Mouse (Mus musculus) hindbrain, embryonic 10.5 days (tissue): ENCODE measurements at regions not wholly inside any gene's neighbourhood (a gene's known extent, or its start where the extent isn't known, plus 50 kb on each side); places are given as distances from the start of the nearest gene placed in this dataset.
A peak's percentile ranks its signal among the peaks of the same experiment; 100 is the strongest.

Source experiments
- DNase-seq: peaks from one replicate; pipeline ENCODE4 v3.0.0-alpha.2; 2017; ENCODE audit warnings: low spot score
- H3K27ac ChIP-seq: fragments of 300-500 bp; sonication (generic); 2 replicates; pipeline ENCODE4 v1.5.1; 2016; ENCODE audit warnings: mild to moderate bottlenecking, moderate library complexity
- H3K27me3 ChIP-seq: fragments of 300-500 bp; sonication (generic); 2 replicates; pipeline ENCODE4 v1.6.1; 2016; ENCODE audit warnings: mild to moderate bottlenecking; ENCODE audit not compliant: poor library complexity, insufficient read depth, severe bottlenecking
- H3K36me3 ChIP-seq: fragments of 300-500 bp; sonication (generic); 2 replicates; pipeline ENCODE4 v1.6.1; 2016; ENCODE audit warnings: mild to moderate bottlenecking, moderate library complexity
- H3K4me1 ChIP-seq: fragments of 300-500 bp; sonication (generic); replicated peaks from 2 replicates; pipeline ENCODE4 v1.6.1; 2016; ENCODE audit warnings: mild to moderate bottlenecking
- H3K4me3 ChIP-seq: fragments of 300-500 bp; sonication (generic); 2 replicates; pipeline ENCODE4 v1.5.1; 2016; ENCODE audit warnings: mild to moderate bottlenecking, moderate library complexity
- H3K9me3 ChIP-seq: fragments of 300-500 bp; sonication (generic); 2 replicates; pipeline ENCODE4 v1.6.1; 2016; ENCODE audit warnings: mild to moderate bottlenecking, moderate library complexity
- WGBS: fragments of 180-500 bp; shearing (Covaris S2); methylation state at CpG from one replicate; pipeline ENCODE4 v1.1.7; 2016; 5-methylcytosine and 5-hydroxymethylcytosine counted together

DNA sequence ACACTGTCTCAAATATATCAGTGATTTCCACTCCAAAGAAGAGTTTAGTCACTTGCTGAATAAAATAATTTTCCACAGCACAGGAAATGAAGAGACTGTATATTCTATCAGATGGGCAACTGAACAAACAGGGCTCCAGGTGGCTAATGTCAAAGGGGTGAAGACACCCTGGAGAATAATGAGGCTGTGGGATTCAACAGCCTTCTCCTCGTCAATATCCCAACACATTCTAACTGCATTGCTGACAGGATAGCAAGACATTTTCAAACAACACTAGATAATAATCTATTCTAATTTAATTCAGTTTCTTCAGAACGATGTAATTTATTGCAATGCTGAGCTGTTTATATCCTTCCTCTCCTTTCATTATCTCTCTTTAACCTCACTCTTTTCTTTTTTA, 134.4 kb upstream of the Klhl13 start:
- no peak for DNase-seq
- H3K4me3 ChIP-seq: no peak overlapping the region
- H3K9me3 ChIP-seq: no peaks in the 10 kb centered on the region
- no peak overlapping the region for H3K27ac ChIP-seq
- no peaks in the 10 kb centered on the region for H3K27me3 ChIP-seq
- no peaks in the 10 kb centered on the region for H3K36me3 ChIP-seq
- no peaks in the 10 kb centered on the region for H3K4me1 ChIP-seq
- WGBS: 53% methylated on average over 2 of the region's 2 CpGs

DNA sequence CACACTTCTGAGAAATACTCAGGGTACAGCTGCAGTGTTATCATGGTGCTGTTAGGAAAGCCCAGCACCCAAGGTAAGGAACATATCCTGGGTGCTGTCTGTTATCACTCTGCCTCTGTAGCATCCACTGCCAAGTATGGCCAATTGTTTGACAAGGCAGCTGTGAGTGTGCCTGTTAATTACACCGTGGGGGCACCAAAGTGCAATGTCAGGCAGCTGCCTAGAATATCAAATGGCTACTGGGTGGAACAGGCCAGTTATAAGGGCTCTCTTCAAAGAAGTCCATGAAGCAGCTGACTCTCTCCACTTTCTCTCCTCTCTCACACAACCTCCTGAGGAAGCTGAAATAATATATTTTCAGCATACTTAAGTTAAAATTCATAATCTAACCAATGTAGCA, 130.3 kb upstream of the Klhl13 start:
- Histone ChIP-seq H3K4me3 (no peak overlapping the region), H3K36me3 (no peaks in the 10 kb centered on the region), H3K4me1 (no peaks in the 10 kb centered on the region), H3K27me3 (no peaks in the 10 kb centered on the region), H3K27ac (no peak overlapping the region), H3K9me3 (no peaks in the 10 kb centered on the region)
- DNase-seq: no peak
- WGBS: 41% methylated on average over 1 of the region's 1 CpGs

DNA sequence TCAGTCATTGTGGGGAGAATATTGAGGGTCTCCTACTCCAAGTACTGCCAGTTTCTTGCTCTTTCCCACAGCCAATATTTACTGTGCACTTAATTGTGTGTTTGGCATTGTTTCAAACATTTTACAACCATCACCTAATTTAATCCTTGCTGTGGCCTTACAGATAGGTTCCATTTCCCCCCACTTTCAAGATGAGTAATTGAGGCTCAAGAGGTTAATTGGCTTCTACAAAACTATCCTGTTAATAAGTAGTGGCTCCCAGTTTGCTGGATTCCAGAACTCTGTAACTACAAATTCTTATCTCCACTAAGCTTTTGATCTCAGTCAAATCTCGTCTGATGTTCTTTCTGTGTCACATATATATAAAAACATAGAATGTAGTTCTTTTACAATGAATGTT, 112.0 kb upstream of the Klhl13 start:
- H3K9me3 ChIP-seq: no peaks in the 10 kb centered on the region
- 78% methylated on average over 1 of the region's 1 CpGs for WGBS
- DNase-seq: no peak

DNA sequence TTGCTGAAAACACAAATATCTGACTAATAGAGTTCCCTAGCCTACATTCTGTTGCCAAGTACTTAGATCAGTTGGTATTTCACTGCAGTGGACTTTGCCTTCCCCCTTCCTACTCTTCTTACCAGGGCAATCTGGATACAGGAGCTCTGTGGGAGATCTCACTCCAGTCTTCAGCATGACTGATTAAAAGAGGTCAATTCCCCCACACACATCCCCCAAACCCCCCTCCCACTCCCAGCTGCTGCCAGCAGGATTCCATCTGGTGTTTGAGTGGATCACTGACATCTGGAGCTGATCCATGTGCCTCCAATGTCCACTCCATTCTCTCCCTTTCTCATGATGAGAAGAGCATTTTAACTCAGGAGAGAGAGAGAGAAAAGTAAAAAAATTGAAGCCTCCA, 101.1 kb upstream of the Klhl13 start:
- H3K36me3 ChIP-seq: no peaks in the 10 kb centered on the region
- H3K4me1 ChIP-seq: no peaks in the 10 kb centered on the region
- H3K27me3 ChIP-seq: no peaks in the 10 kb centered on the region
- no peaks in the 10 kb centered on the region for H3K9me3 ChIP-seq
- DNase-seq: peak; percentile 26
- no peak overlapping the region for H3K27ac ChIP-seq
- H3K4me3 ChIP-seq: no peak overlapping the region

More for the DNA sequence above, 112.0 kb upstream of the Klhl13 start:
- H3K4me1 ChIP-seq: no peaks in the 10 kb centered on the region
- no peak overlapping the region for H3K27ac ChIP-seq
- no peaks in the 10 kb centered on the region for H3K27me3 ChIP-seq
- no peak overlapping the region for H3K4me3 ChIP-seq
- H3K36me3 ChIP-seq: no peaks in the 10 kb centered on the region

DNA sequence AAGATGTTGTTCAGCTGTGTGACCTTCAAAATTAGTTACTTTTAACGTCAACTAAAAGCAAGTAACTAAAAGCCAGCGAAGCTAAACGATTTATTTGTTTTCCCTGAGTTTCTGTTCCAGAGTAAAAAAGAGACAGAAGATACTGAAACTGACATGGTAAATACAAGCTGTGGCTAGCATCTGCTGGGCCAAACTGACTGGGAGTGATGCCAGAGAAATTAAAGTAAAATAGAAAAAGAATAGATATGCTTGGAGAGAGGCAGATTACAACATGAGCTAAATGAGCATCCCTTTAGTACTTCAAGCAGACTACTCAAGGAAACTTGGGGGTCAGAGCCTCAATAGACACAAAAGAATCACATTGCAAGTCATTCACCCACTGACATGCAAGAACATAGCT, 88.7 kb upstream of the Klhl13 start:
- WGBS: 90% methylated on average over 3 of the region's 3 CpGs
- no peak for DNase-seq
- Histone ChIP-seq H3K4me1 (no peaks in the 10 kb centered on the region), H3K27ac (no peak overlapping the region), H3K4me3 (no peak overlapping the region), H3K27me3 (no peaks in the 10 kb centered on the region), H3K9me3 (no peaks in the 10 kb centered on the region), H3K36me3 (no peaks in the 10 kb centered on the region)

DNA sequence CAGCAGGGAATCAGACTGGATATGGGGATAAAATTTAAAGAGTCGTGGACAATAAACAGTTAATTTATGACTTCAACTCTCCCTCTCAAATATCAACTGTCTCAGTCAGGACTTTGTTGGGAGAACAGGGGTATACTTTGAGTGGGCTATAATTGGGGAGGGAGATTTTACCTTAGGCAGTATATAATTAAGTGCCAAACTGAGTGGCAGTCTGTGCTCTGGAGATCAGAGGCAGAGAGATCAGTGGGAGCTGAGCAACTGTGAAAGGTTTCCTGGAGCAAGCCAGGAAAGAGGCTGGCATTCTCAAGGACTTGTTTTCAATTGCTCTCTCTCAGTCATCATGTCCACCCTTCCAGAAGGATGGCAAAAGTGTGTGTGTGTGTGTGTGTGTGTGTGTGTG, 57.9 kb upstream of the Klhl13 start:
- Histone ChIP-seq H3K9me3 (no peaks in the 10 kb centered on the region), H3K27me3 (no peaks in the 10 kb centered on the region), H3K4me1 (no peaks in the 10 kb centered on the region), H3K4me3 (no peak overlapping the region), H3K36me3 (no peaks in the 10 kb centered on the region), H3K27ac (no peak overlapping the region)
- 74% methylated on average over 1 of the region's 1 CpGs for WGBS
- no peak for DNase-seq

DNA sequence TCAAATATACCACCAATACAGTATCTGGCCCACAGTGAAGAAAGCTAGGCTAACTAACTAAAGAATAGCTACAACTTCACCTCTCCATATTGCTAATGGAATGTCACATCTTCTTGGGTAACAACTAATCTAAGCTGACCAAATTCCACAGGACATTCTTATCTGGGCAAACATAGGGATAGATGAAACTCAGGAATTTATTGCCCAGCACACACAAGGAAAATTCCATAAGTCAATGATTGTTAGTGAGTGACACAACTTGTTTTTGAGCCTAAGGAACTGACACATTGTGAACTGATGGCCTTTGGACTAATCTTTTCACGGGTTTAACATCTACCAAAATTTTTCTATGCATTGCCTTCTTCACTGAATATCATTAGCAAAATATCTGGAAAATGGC, 52.6 kb upstream of the Klhl13 start:
- Histone ChIP-seq H3K36me3 (no peaks in the 10 kb centered on the region), H3K27me3 (no peaks in the 10 kb centered on the region), H3K27ac (no peak overlapping the region), H3K9me3 (no peaks in the 10 kb centered on the region), H3K4me3 (no peak overlapping the region), H3K4me1 (no peaks in the 10 kb centered on the region)
- 92% methylated on average over 1 of the region's 1 CpGs for WGBS
- no peak for DNase-seq
